Mouse (Mus musculus): ENCODE results near the gene Ms4a7. TPM values are rescaled to one million over a fixed set of nuclear protein-coding genes. Genes with fewer than 3 reads are reported as not detected.

The Ms4a7 gene
- total and polyA plus RNA-seq, 3 experiments: 1.8 to 4.3 (median 3.2) TPM

- dilution Hi-C loops (cut with MboI; ENCODE audit: extremely low pct_ligation_motif_present, extremely low pct_unique_long_range_greater_than_20kb, low sequenced_read_pairs) (no loop called here), in situ Hi-C loops (cut with MboI; ENCODE audit: low pct_ligation_motif_present, low pct_unique_long_range_greater_than_20kb, low sequenced_read_pairs) (no loop called here)
- Histone ChIP-seq H3K4me3 (replicated peaks in 1 of 3; ENCODE audit: low read depth in 2 of 3, low read length in 2 of 3, poor library complexity in 1 of 3) (no peak overlapping the region), H3K36me3 (replicated peaks in 1 of 2; ENCODE audit: control insufficient read depth in 1 of 2, insufficient read depth in 1 of 2, low read length in 1 of 2) (no peaks in the 10 kb centered on the region), H3K9me3 (replicated peaks; ENCODE audit: low read length) (no peaks in the 10 kb centered on the region), H3K27me3 (replicated peaks) (no peaks in the 10 kb centered on the region), H3K27ac (ENCODE audit: insufficient read depth, low read depth) (no peak overlapping the region), H3K79me2 (replicated peaks; ENCODE audit: control insufficient read depth, extremely low read depth, insufficient read depth, poor library complexity, severe bottlenecking) (no peaks in the 10 kb centered on the region), H3K4me2 (ENCODE audit: insufficient read depth, low read depth, poor library complexity, severe bottlenecking) (no peak overlapping the region; the same call in 1 of the 2 replicates), H3K9ac (ENCODE audit: insufficient read depth, low read depth) (no peak overlapping the region), H3K4me1 (ENCODE audit: control insufficient read depth in 1 of 2, insufficient read depth in 2 of 2) (peaks cover 0 to 17% of the 10 kb centered on the region in 2 experiments; a peak in 1 of 4 replicates)
- DNase-seq (ENCODE audit: extremely low read depth): no peak
- no peak for TF ChIP-seq NRF1 (IDR thresholded peaks at IDR 0.05; ENCODE audit: low read depth, low read length)
- TF ChIP-seq PAX5 (IDR thresholded peaks at IDR 0.05; ENCODE audit: low read length): no peak
- no peak for TF ChIP-seq RCOR1 (conservative IDR thresholded peaks at IDR 0.05; ENCODE audit: low read depth, low read length)
- no peak for TF ChIP-seq MEF2A (IDR thresholded peaks at IDR 0.05; ENCODE audit: borderline replicate concordance, low read depth, low read length)
- TF ChIP-seq GABPA (IDR thresholded peaks at IDR 0.05; ENCODE audit: insufficient replicate concordance, low read depth, low read length): no peak
- TF ChIP-seq POLR2A (IDR thresholded peaks at IDR 0.05; ENCODE audit: low read depth, low read length): no peak
- TF ChIP-seq UBTF (IDR thresholded peaks at IDR 0.05; ENCODE audit: low read depth, low read length): no peak
- TF ChIP-seq SIN3A (IDR thresholded peaks at IDR 0.05; ENCODE audit: low read length): no peak
- no peak for TF ChIP-seq MYC (IDR thresholded peaks at IDR 0.05; ENCODE audit: low read depth, low read length)
- TF ChIP-seq ZNF384 (IDR thresholded peaks at IDR 0.05; ENCODE audit: low read depth, low read length): no peak
- TF ChIP-seq POLR2AphosphoS2 (IDR thresholded peaks at IDR 0.05; ENCODE audit: low read depth, low read length): no peak
- TF ChIP-seq MAZ (IDR thresholded peaks at IDR 0.05; ENCODE audit: low read depth, low read length): no peak
- TF ChIP-seq MAFK (IDR thresholded peaks at IDR 0.05; ENCODE audit: insufficient replicate concordance, low read length): no peak
- no peak for TF ChIP-seq RAD21 (IDR thresholded peaks at IDR 0.05; ENCODE audit: low read depth, low read length)
- TF ChIP-seq JUN (IDR thresholded peaks at IDR 0.05; ENCODE audit: insufficient read depth, low read depth, low read length): no peak
- no peak for TF ChIP-seq ETS1 (conservative IDR thresholded peaks at IDR 0.05; ENCODE audit: low read depth, low read length)
- TF ChIP-seq KAT2A (IDR thresholded peaks at IDR 0.05; ENCODE audit: insufficient replicate concordance, low read length): no peak
- no peak for TF ChIP-seq HCFC1 (IDR thresholded peaks at IDR 0.05; ENCODE audit: low read depth, low read length)
- no peak for TF ChIP-seq TBP (conservative IDR thresholded peaks at IDR 0.05; ENCODE audit: low read depth, low read length)
- no peak for TF ChIP-seq ZMIZ1 (IDR thresholded peaks at IDR 0.05; ENCODE audit: low read depth, low read length)
These were observed 32.4 kb upstream of the Ms4a7 start for GRCm38 (mm10) chr19:11368310-11368709.

GRCm38 (mm10) chr19:11362002-11362401 is 26.1 kb upstream of the Ms4a7 start:
- dilution Hi-C loops (cut with MboI; ENCODE audit: extremely low pct_ligation_motif_present, extremely low pct_unique_long_range_greater_than_20kb, low sequenced_read_pairs): no loop called here
- DNase-seq (ENCODE audit: extremely low read depth): peak; percentile 66
- in situ Hi-C loops (cut with MboI; ENCODE audit: low pct_ligation_motif_present, low pct_unique_long_range_greater_than_20kb, low sequenced_read_pairs): no loop called here
- H3K9ac ChIP-seq (ENCODE audit: insufficient read depth, low read depth): no peak overlapping the region
- no peaks in the 10 kb centered on the region for H3K36me3 ChIP-seq (replicated peaks in 1 of 2; ENCODE audit: control insufficient read depth in 1 of 2, insufficient read depth in 1 of 2, low read length in 1 of 2)
- H3K9me3 ChIP-seq (replicated peaks; ENCODE audit: low read length): no peaks in the 10 kb centered on the region
- H3K4me2 ChIP-seq (ENCODE audit: insufficient read depth, low read depth, poor library complexity, severe bottlenecking): no peak overlapping the region
- H3K27ac ChIP-seq (ENCODE audit: insufficient read depth, low read depth): peak overlapping the region; percentile 41; the same call in 1 of the 2 replicates
- H3K79me2 ChIP-seq (replicated peaks; ENCODE audit: control insufficient read depth, extremely low read depth, insufficient read depth, poor library complexity, severe bottlenecking): no peaks in the 10 kb centered on the region
- H3K4me3 ChIP-seq (replicated peaks in 1 of 3; ENCODE audit: low read depth in 2 of 3, low read length in 2 of 3, poor library complexity in 1 of 3): no peak overlapping the region
- H3K4me1 ChIP-seq (ENCODE audit: control insufficient read depth in 1 of 2, insufficient read depth in 2 of 2): peaks cover 0 to 15% of the 10 kb centered on the region in 2 experiments; a peak in 2 of 4 replicates
- H3K27me3 ChIP-seq (replicated peaks): no peaks in the 10 kb centered on the region
- peak; percentile 59; the same call in 1 of the 2 replicates for TF ChIP-seq EP300 (IDR thresholded peaks at IDR 0.05; ENCODE audit: low read length)
- TF ChIP-seq TBP (conservative IDR thresholded peaks at IDR 0.05; ENCODE audit: low read depth, low read length): no peak
- TF ChIP-seq MYC (IDR thresholded peaks at IDR 0.05; ENCODE audit: low read depth, low read length): no peak
- 0 out of 2 replicates have a peak, but pooled peaks have one; percentile 25 for TF ChIP-seq MEF2A (IDR thresholded peaks at IDR 0.05; ENCODE audit: borderline replicate concordance, low read depth, low read length)
- no peak for TF ChIP-seq UBTF (IDR thresholded peaks at IDR 0.05; ENCODE audit: low read depth, low read length)
- TF ChIP-seq POLR2AphosphoS2 (IDR thresholded peaks at IDR 0.05; ENCODE audit: low read depth, low read length): no peak
- TF ChIP-seq MXI1 (IDR thresholded peaks at IDR 0.05; ENCODE audit: low read depth, low read length): no peak
- no peak for TF ChIP-seq MAFK (IDR thresholded peaks at IDR 0.05; ENCODE audit: insufficient replicate concordance, low read length)
- TF ChIP-seq HCFC1 (IDR thresholded peaks at IDR 0.05; ENCODE audit: low read depth, low read length): no peak
- no peak for TF ChIP-seq KAT2A (IDR thresholded peaks at IDR 0.05; ENCODE audit: insufficient replicate concordance, low read length)
- TF ChIP-seq USF1 (IDR thresholded peaks at IDR 0.05; ENCODE audit: low read depth, low read length): no peak
- TF ChIP-seq CHD1 (IDR thresholded peaks at IDR 0.05; ENCODE audit: low read depth, low read length): no peak
- no peak for TF ChIP-seq MAZ (IDR thresholded peaks at IDR 0.05; ENCODE audit: low read depth, low read length)
- TF ChIP-seq POLR2A (IDR thresholded peaks at IDR 0.05; ENCODE audit: low read depth, low read length): no peak
- TF ChIP-seq ZKSCAN1 (IDR thresholded peaks at IDR 0.05; ENCODE audit: borderline replicate concordance, low read depth, low read length): no peak
- no peak for TF ChIP-seq CHD2 (IDR thresholded peaks at IDR 0.05; ENCODE audit: low read length)
- no peak for TF ChIP-seq SIN3A (IDR thresholded peaks at IDR 0.05; ENCODE audit: low read length)
- TF ChIP-seq E2F4 (IDR thresholded peaks at IDR 0.05; ENCODE audit: insufficient replicate concordance, low read depth, low read length): no peak
- no peak for TF ChIP-seq ZNF384 (IDR thresholded peaks at IDR 0.05; ENCODE audit: low read depth, low read length)
- TF ChIP-seq JUND (conservative IDR thresholded peaks at IDR 0.05; ENCODE audit: low read depth, low read length): no peak; the same call in 1 of the 2 replicates
- TF ChIP-seq PAX5 (IDR thresholded peaks at IDR 0.05; ENCODE audit: low read length): no peak
- no peak for TF ChIP-seq NELFE (IDR thresholded peaks at IDR 0.05; ENCODE audit: low read depth, low read length)
- TF ChIP-seq GABPA (IDR thresholded peaks at IDR 0.05; ENCODE audit: insufficient replicate concordance, low read depth, low read length): no peak
- TF ChIP-seq RAD21 (IDR thresholded peaks at IDR 0.05; ENCODE audit: low read depth, low read length): no peak
